Mouse (Mus musculus) ES-Bruce4 (cell line): Measurements from ENCODE around the gene Acta2.

Source experiments
- CTCF ChIP-seq: IDR thresholded peaks from one replicate; pipeline ENCODE4 v1.8.1; 2011; ENCODE audit warnings: low read depth, low read length
- POLR2A ChIP-seq: IDR thresholded peaks from one replicate; pipeline ENCODE4 v1.8.1; 2011; ENCODE audit warnings: low read length; ENCODE audit not compliant: insufficient read depth

GRCm38 (mm10) chr19:34299229-34299628 is 43.8 kb upstream of the Acta2 start:
- TF ChIP-seq POLR2A (no peak), CTCF (no peak)
